8 mouse cellular contexts compared by ENCODE assay signal in the genomic region with DNA sequence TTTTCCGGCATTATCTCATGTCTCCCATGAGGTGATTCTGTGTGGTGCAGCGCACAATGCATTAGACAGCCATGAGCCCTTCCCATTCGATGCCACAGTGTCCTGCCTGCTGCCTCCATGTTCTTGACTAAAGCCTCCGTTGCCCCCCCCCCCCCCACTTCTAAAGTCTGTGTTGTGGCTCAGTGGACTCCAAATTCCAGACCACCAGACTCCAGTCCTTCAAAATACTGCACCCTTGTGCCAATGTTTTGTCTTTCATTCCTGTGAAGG.
DNase-seq lines count a peak whose midpoint lies in the region; ATAC-seq and TF ChIP-seq lines count a peak whose summit lies in the region.

No protein-coding gene starts in this region.

- TF ChIP-seq CTCF in gastrocnemius, adult 2 months (IDR thresholded peaks at IDR 0.05) = no peak
- no peak for TF ChIP-seq CTCF in heart, postnatal 0 days (IDR thresholded peaks at IDR 0.05; ENCODE audit: low read depth)

- peak overlapping the region; percentile 73 for H3K4me3 ChIP-seq in gastrocnemius, adult 2 months
- peak overlapping the region; percentile 58 for H3K4me3 ChIP-seq in heart, postnatal 0 days (ENCODE audit: low read depth, low read length)
- peak overlapping the region; percentile 58 for H3K4me3 ChIP-seq in midbrain, embryonic 12.5 days

- no peaks in the 10 kb centered on the region for H3K27me3 ChIP-seq in heart, postnatal 0 days (ENCODE audit: control insufficient read depth, insufficient read depth, low read length)
- H3K27me3 ChIP-seq in midbrain, embryonic 12.5 days = no peaks in the 10 kb centered on the region

- 0 out of 2 replicates have a peak, but pooled peaks have one; percentile 6 for ATAC-seq in heart, postnatal 0 days (ENCODE audit: insufficient read depth, low read depth)
- peak; percentile 61 for ATAC-seq in midbrain, embryonic 12.5 days (ENCODE audit: low FRiP score, low read depth)

- no peaks in the 10 kb centered on the region for H3K4me1 ChIP-seq in heart, postnatal 0 days (ENCODE audit: control insufficient read depth, insufficient read depth)
- H3K4me1 ChIP-seq in midbrain, embryonic 12.5 days = peaks cover 21% of the 10 kb centered on the region

- H3K27ac ChIP-seq in gastrocnemius, adult 2 months = peak overlapping the region; percentile 93
- peak overlapping the region; percentile 89 for H3K27ac ChIP-seq in heart, postnatal 0 days (ENCODE audit: low read depth)
- H3K27ac ChIP-seq in midbrain, embryonic 12.5 days (replicated peaks) = peak overlapping the region; percentile 90

- peak overlapping the region; percentile 69 for H3K4me2 ChIP-seq in heart, postnatal 0 days (ENCODE audit: low read depth, low read length)
- H3K4me2 ChIP-seq in midbrain, embryonic 12.5 days (replicated peaks) = peak overlapping the region; percentile 50

- WGBS in heart, postnatal 0 days = 30% methylated on average over 4 of the region's 4 CpGs
- WGBS in midbrain, embryonic 12.5 days = 48% methylated on average over 4 of the region's 4 CpGs

- no peaks in the 10 kb centered on the region for H3K9me3 ChIP-seq in heart, postnatal 0 days (replicated peaks; ENCODE audit: control insufficient read depth, low read length)
- H3K9me3 ChIP-seq in midbrain, embryonic 12.5 days = no peaks in the 10 kb centered on the region

- no peak for TF ChIP-seq EP300 in heart, postnatal 0 days (IDR thresholded peaks at IDR 0.05; ENCODE audit: low read depth)

- no peaks in the 10 kb centered on the region for H3K36me3 ChIP-seq in heart, postnatal 0 days (replicated peaks; ENCODE audit: control insufficient read depth, insufficient read depth, low read length)
- no peaks in the 10 kb centered on the region for H3K36me3 ChIP-seq in midbrain, embryonic 12.5 days

- peak overlapping the region; percentile 66 for H3K9ac ChIP-seq in heart, postnatal 0 days (replicated peaks; ENCODE audit: low read depth, low read length)
- H3K9ac ChIP-seq in midbrain, embryonic 12.5 days (replicated peaks) = peak overlapping the region; percentile 75; the same call in 1 of the 2 replicates

- intact Hi-C loops in gastrocnemius, adult 2 months (cut with DNase I) = loop anchor here (5.0 kb wide), 1 partner anchor 116 kb away; no protein-coding TSS in a partner anchor

- no peak for DNase-seq in gastrocnemius, adult 2 months
- no peak for DNase-seq in gastrocnemius, postnatal 25 days
- peak; percentile 37 for DNase-seq in NIH3T3 (ENCODE audit: low read depth)
- DNase-seq in heart, postnatal 0 days (ENCODE audit: low spot score) = no peak
- no peak for DNase-seq in urinary bladder, adult 2 months (ENCODE audit: low spot score)
- no peak for DNase-seq in embryo, embryonic 10 days (ENCODE audit: low spot score)
- DNase-seq in left cerebral cortex, adult 8-10 months (ENCODE audit: low spot score in 2 of 2) = no peak
